Mouse (Mus musculus) CD8-positive naive resting alpha-beta T cell, adult 57 days (primary cell): Measurements from ENCODE around the gene F2r. TPM values are rescaled to one million over a fixed set of nuclear protein-coding genes. Genes with fewer than 3 reads are reported as not detected.

ENCODE experiments used
- total RNA-seq: library from RNA; stranded (reverse); gene quantifications from one replicate; pipeline ENCODE4 v1.2.4, GENCODE M21; 2023

Gene F2r
- total RNA-seq, result 34.1 TPM

DNA sequence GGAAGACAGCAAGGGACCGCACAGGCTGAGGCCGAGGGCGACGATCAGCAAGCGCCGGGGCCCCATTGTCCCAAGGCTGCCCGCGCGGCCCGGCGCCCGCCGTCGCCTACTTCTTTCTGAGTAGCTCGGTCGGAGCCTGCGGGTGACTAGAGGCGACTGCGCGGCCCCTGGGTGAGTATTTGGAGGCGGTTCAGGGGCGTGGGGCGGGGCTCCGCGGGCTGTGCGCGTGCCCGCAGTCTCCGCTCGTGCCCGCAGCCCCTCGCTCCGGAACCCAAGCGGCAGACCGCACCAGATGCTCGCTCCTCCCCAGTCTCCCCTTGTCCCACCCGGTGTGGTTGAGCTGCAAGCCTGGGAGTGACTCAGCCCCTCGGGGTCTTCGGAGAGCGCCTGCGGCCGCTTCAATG, at the start of gene F2r:
F2r (minus strand) TSS at position 179 of the 404 bp plus-strand sequence.

Other genes with a start within 250 kb of the F2r start
- gene Aggf1, start 243.1 kb downstream of the F2r start, total RNA-seq, result 44.6 TPM
- not detected for gene Crhbp, start 173.6 kb downstream of the F2r start, total RNA-seq
- gene S100z, start 139.8 kb downstream of the F2r start, total RNA-seq, result not detected
- gene F2rl1, start 93.3 kb downstream of the F2r start, total RNA-seq, result 26.3 TPM
- 0.34 TPM for gene F2rl2, start 78.4 kb upstream of the F2r start, total RNA-seq